10 mouse cellular contexts compared by ENCODE assay signal in the genomic region with DNA sequence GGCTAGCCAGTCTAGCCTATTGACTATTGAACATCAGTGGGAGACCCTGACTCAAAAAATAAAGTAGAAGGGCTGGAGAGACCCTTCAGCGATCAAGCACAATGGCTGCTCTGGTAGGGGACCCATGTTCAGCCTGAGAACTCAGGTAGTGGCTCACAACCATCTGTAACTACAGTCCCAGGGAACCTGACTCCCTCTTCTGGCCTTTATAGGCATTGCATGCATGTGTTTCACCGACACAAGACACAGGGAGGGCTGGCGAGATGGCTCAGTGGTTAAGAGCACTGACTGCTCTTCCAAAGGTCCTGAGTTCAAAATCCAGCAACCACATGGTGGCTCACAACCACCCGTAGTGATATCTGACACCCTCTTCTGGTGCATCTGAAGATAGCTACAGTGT. TPM values are rescaled to one million over a fixed set of nuclear protein-coding genes. Genes with fewer than 3 reads are reported as not detected.
DNase-seq lines count a peak whose midpoint lies in the region; ATAC-seq and TF ChIP-seq lines count a peak whose summit lies in the region.
"Had no signal": no experiment of that assay in that cellular context is flagged by ENCODE, and none has a peak within 500 bp of the region (broad histone marks: within the 10 kb centered on the region; RNA-seq: fewer than 3 reads in every experiment).

No protein-coding gene starts in this region.

- no peaks in the 10 kb centered on the region for H3K36me3 ChIP-seq in neural tube, embryonic 11.5 days (ENCODE audit: control insufficient read depth, insufficient read depth, low read length)
- H3K36me3 ChIP-seq: heart, embryonic 15.5 days had no signal

- ATAC-seq in neural tube, embryonic 11.5 days (ENCODE audit: insufficient read depth, low FRiP score, low TSS enrichment): no peak

- 32% methylated on average over 4 of the region's 4 CpGs for WGBS in neural tube, embryonic 11.5 days

- H3K27ac ChIP-seq in layer of hippocampus, adult 2 months: no peak overlapping the region
- no peak overlapping the region for H3K27ac ChIP-seq in neural tube, embryonic 11.5 days (ENCODE audit: low read depth, low read length)
- H3K27ac ChIP-seq: heart, embryonic 15.5 days had no signal

- no peak overlapping the region for H3K4me3 ChIP-seq in layer of hippocampus, adult 2 months
- H3K4me3 ChIP-seq in neural tube, embryonic 11.5 days (ENCODE audit: low read depth, low read length): no peak overlapping the region
- H3K4me3 ChIP-seq: heart, embryonic 15.5 days; megakaryocyte, embryonic 14.5 days had no signal

- H3K27me3 ChIP-seq in neural tube, embryonic 11.5 days (ENCODE audit: control insufficient read depth, insufficient read depth, low read length): no peaks in the 10 kb centered on the region

- TF ChIP-seq CTCF in layer of hippocampus, adult 2 months (conservative IDR thresholded peaks at IDR 0.05): peak; percentile 78

- no peak overlapping the region for H3K9ac ChIP-seq in neural tube, embryonic 11.5 days (ENCODE audit: low read length)
- H3K9ac ChIP-seq: heart, embryonic 15.5 days had no signal

- H3K4me1 ChIP-seq in neural tube, embryonic 11.5 days (ENCODE audit: control insufficient read depth, insufficient read depth, low read length): no peaks in the 10 kb centered on the region
- H3K4me1 ChIP-seq: heart, embryonic 15.5 days; megakaryocyte, embryonic 14.5 days had no signal

- DNase-seq in adrenal gland, adult 2 months: peak; percentile 35
- DNase-seq in adrenal gland, postnatal 4 days (ENCODE audit: low spot score in 2 of 2): no peak
- DNase-seq in layer of hippocampus, adult 2 months (ENCODE audit: low spot score in 2 of 2): peak in 1 of 2 experiments; percentile 26
- DNase-seq in layer of hippocampus, postnatal 36 days: no peak
- peak; percentile 84 for DNase-seq in R1 (ENCODE audit: low read depth, low spot score)
- peak; percentile 49 for DNase-seq in forelimb bud, embryonic 11.5 days (ENCODE audit: low read depth, low spot score)
- peak; percentile 35 for DNase-seq in neural tube, embryonic 11.5 days (ENCODE audit: low spot score)
- DNase-seq in gastrocnemius, postnatal 25 days: no peak

- H3K4me2 ChIP-seq in neural tube, embryonic 11.5 days (ENCODE audit: low read depth): no peak overlapping the region
- H3K4me2 ChIP-seq: heart, embryonic 15.5 days had no signal

- no peaks in the 10 kb centered on the region for H3K9me3 ChIP-seq in neural tube, embryonic 11.5 days (ENCODE audit: control insufficient read depth, low read length)
- H3K9me3 ChIP-seq: heart, embryonic 15.5 days; megakaryocyte, embryonic 14.5 days had no signal

RNA-seq across cellular contexts. Expression of a gene that starts 7.5 kb away (rescaled TPM):
- under 1 TPM; 0.55 to 0.92 TPM for total RNA-seq in adrenal gland, adult 2 months (2021)
- 3.5 and 3.7 TPM in 2 replicates for polyA plus RNA-seq in adrenal gland, adult 2 months (2012; rRNA removed)
- under 1 TPM; 0.17 to 0.31 TPM for total RNA-seq in adrenal gland, postnatal 4 days (2021)
- not detected for total RNA-seq in layer of hippocampus, adult 2 months (2021)
- total RNA-seq in layer of hippocampus, postnatal 36 days (2021): under 1 TPM in 1 of 2 experiments, not detected in 1; 0.30 TPM
- not detected in 2 replicates for polyA plus RNA-seq in neural tube, embryonic 11.5 days (2014; fragmentation: Nextera tagmentation; extraction: Ambion mirVana)
- total RNA-seq in gastrocnemius, postnatal 25 days (2021): under 1 TPM; 0.21 to 0.28 TPM

RNA-seq across cellular contexts. Expression of a gene that starts 30.4 kb away (rescaled TPM):
- total RNA-seq in adrenal gland, adult 2 months (2021): 10 to 100 TPM; 12.8 to 13.4 TPM
- polyA plus RNA-seq in adrenal gland, adult 2 months (2012; rRNA removed): 28.5 and 28.6 TPM in 2 replicates
- total RNA-seq in adrenal gland, postnatal 4 days (2021): 10 to 100 TPM; 13.7 to 17.2 TPM
- total RNA-seq in layer of hippocampus, adult 2 months (2021): 10 to 100 TPM; 70.9 to 73.9 TPM
- total RNA-seq in layer of hippocampus, postnatal 36 days (2021): 10 to 100 TPM; 70.7 TPM
- polyA plus RNA-seq in neural tube, embryonic 11.5 days (2014; fragmentation: Nextera tagmentation; extraction: Ambion mirVana): 7.0 and 7.4 TPM in 2 replicates
- total RNA-seq in gastrocnemius, postnatal 25 days (2021): under 1 TPM; 0.61 to 0.91 TPM

RNA-seq across cellular contexts. Expression of a gene that starts 35.3 kb away (rescaled TPM):
- total RNA-seq in adrenal gland, adult 2 months (2021): under 1 TPM; 0.31 to 0.72 TPM
- polyA plus RNA-seq in adrenal gland, adult 2 months (2012; rRNA removed): 1.5 and 1.6 TPM in 2 replicates
- total RNA-seq in adrenal gland, postnatal 4 days (2021): under 1 TPM; 0.11 to 0.25 TPM
- not detected for total RNA-seq in layer of hippocampus, adult 2 months (2021)
- total RNA-seq in layer of hippocampus, postnatal 36 days (2021): not detected
- 0.08 TPM in 1 of 2 replicates, not detected in the other for polyA plus RNA-seq in neural tube, embryonic 11.5 days (2014; fragmentation: Nextera tagmentation; extraction: Ambion mirVana)
- not detected for total RNA-seq in gastrocnemius, postnatal 25 days (2021)

RNA-seq across cellular contexts. Expression of a gene that starts 53.2 kb away (rescaled TPM):
- total RNA-seq in adrenal gland, adult 2 months (2021): not detected
- not detected in 2 replicates for polyA plus RNA-seq in adrenal gland, adult 2 months (2012; rRNA removed)
- total RNA-seq in adrenal gland, postnatal 4 days (2021): not detected
- not detected for total RNA-seq in layer of hippocampus, adult 2 months (2021)
- total RNA-seq in layer of hippocampus, postnatal 36 days (2021): not detected
- 0.18 TPM in 1 of 2 replicates, not detected in the other for polyA plus RNA-seq in neural tube, embryonic 11.5 days (2014; fragmentation: Nextera tagmentation; extraction: Ambion mirVana)
- total RNA-seq in gastrocnemius, postnatal 25 days (2021): not detected

Comparison
In these comparisons a context has a peak if more than half of its experiments do, and no peak if none do; other contexts are left out.
1. DNase-seq: peak in adrenal gland, adult 2 months (single experiment), R1 (single experiment), forelimb bud, embryonic 11.5 days (single experiment) and neural tube, embryonic 11.5 days (single experiment); none in adrenal gland, postnatal 4 days (0 of 2), layer of hippocampus, postnatal 36 days (0 of 2) and gastrocnemius, postnatal 25 days (single experiment).
2. RNA of a gene that starts 30.4 kb away (total RNA-seq): 70.9 to 73.9 TPM in layer of hippocampus, adult 2 months, 70.7 TPM in layer of hippocampus, postnatal 36 days, 13.7 to 17.2 TPM in adrenal gland, postnatal 4 days and 12.8 to 13.4 TPM in adrenal gland, adult 2 months; 0.61 to 0.91 TPM in gastrocnemius, postnatal 25 days; every median in the first group is over 4 times any median in the second.